Mouse (Mus musculus): ENCODE measurements around the gene Cux1.
"Not testable (repeated sequence)": the region's sequence is repeated elsewhere in the genome, so short reads cannot be mapped to it uniquely, and the experiment has no call there.

Gene Cux1

GRCm38 (mm10) chr5:136474086-136474485 lies 93.2 kb downstream of the Cux1 start:
- no peak for DNase-seq (ENCODE audit: extremely low read depth, low read depth)

DNA sequence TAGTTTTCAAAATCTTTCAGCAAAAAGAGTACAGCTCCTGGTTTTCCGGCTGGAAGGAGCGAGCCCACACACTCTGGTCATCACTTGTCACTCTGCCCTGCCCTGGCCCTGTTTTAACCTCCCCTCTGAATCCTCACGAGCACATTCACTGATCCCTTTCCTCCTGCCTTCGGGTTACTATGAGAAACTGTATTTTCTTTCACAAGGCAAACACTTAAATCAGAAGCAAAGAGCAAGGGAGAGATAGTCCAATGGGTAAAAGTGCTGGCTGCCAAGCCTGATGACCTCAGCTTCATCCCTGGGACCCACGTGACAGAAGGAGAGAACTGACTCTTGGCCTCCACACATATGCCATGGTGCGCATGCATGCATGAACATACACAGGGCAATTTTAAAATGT lies 94.0 kb downstream of the Cux1 start:
- DNase-seq (ENCODE audit: extremely low read depth, low read depth) = no peak

DNA sequence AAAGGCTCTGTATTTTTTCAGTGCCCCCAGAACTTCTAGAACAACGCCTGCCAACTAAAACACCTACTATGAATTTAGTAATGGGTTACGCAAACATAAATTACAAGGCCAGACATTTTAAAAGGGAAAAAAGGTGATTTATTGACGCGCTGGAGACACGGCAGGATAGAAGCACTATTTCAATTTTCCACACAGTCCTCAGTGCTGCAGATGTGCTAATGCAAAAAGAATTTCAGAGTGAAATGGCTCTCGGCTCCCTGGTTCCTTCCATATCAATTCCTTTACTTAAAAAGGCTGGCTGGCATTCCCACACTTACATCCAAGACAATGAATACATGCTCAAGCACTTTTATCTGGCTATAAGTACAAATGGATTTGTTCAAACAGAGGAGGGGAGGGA lies 94.4 kb downstream of the Cux1 start:
- no peak for DNase-seq (ENCODE audit: extremely low read depth, low read depth)

- not testable (repeated sequence) for DNase-seq (ENCODE audit: extremely low read depth, low read depth)
These were observed 96.1 kb downstream of the Cux1 start for GRCm38 (mm10) chr5:136470985-136471735.

GRCm38 (mm10) chr5:136469301-136469700 lies 98.0 kb downstream of the Cux1 start:
- no peak for DNase-seq (ENCODE audit: extremely low read depth, low read depth)

DNA sequence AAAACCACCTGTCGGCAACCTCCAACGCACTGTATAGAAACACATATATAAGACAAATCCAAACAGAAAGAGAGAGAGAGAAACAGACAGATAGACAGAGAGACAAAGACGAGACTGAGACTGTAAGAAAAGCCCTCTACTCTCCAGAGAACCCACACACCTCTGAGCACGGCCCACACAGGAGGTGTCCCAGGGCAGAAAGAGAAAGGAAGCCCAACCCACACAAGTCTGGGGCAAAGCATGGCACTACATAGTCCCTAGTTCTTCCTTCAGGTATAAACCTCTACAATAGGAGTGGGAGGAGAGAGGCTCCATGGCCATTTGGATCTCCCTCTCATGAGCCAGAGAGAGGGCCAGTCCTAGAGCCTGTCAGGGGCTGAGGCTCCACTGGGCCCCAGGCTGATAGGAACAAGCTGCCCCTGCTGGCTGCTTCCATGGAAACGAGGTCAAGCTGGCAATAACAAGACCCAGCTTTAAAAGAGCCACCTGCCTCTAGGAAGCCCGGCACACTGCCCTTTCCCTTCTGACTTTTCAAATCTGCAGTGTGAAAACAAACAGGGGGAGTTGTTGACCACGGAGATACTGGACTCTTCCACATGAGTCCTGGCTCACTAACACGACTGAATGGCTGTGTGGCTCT lies 99.8 kb downstream of the Cux1 start:
- DNase-seq (ENCODE audit: extremely low read depth, low read depth) = no peak

GRCm38 (mm10) chr5:136465770-136466406 lies 101.4 kb downstream of the Cux1 start:
- no peak for DNase-seq (ENCODE audit: extremely low read depth, low read depth)

DNA sequence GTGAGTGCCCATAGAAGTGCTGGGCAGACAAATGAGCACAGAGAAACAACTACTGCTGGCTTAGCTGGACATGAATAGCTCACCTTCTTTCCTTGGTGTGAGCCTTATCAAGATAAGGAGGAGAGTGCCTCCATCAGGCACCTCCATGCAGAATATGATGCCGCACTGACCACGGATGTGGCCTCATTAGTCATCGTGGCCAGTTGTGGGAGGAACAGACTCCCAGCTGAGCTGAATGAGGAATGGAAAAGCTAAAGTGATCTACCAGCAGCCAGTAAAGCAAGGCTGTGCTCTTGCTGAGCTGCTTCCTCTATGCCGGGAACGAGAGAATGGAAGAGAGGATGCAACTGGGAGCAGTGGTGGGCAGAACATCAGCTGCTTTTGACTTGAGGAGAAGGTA lies 101.9 kb downstream of the Cux1 start:
- no peak for DNase-seq (ENCODE audit: extremely low read depth, low read depth)

DNA sequence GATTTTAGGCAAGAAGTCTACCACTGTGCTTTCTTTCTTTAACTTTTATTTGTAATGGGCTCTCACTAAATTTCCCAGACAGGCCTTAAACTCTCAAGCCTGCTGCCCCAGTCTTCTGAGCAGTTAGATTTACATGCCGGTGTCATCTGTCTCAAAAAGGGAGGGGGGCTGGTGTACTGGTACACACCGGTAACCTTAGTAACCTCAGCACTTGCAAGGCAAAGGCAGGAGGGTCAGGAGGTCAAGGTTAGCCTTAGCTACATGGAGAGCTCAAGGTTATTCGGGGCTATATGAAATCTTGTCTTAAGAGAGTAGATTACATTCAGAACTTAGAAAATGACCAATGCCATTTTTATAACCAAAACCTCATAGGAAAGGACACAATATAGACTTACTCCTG lies 102.4 kb downstream of the Cux1 start:
- DNase-seq (ENCODE audit: extremely low read depth, low read depth) = no peak

GRCm38 (mm10) chr5:136464128-136464527 lies 103.2 kb downstream of the Cux1 start:
- no peak for DNase-seq (ENCODE audit: extremely low read depth, low read depth)

GRCm38 (mm10) chr5:136462613-136463012 lies 104.7 kb downstream of the Cux1 start:
- no peak for DNase-seq (ENCODE audit: extremely low read depth, low read depth)

- no peak for DNase-seq (ENCODE audit: extremely low read depth, low read depth)
These were observed 107.4 kb downstream of the Cux1 start for GRCm38 (mm10) chr5:136459901-136460300.

DNA sequence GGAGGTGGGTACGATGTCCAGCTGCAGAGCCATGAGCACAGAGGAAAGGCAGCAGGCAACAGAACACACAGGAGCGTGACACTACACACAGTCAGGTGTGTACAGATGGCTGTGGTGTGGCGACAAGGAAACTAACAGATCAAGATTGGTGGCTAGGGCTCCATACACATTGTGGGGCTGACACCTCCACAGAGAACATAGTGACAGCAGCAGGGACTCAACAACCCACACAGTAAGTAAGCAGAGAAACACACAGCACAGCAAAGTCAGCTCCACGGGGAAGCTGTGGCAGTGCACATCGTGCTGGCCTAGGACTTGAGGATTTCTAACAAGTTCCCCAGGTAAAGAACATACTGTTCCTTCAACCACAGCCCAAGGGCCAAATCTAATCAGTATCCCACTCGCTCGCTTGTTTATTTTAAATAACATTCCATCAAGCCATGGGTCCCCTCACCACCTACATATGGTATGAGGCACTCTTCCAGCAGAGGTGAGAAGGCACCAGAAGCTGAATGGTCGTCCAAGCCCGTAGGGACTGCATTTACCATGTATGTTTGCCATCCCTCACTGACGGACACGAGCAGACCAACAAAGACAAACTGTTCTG lies 108.3 kb downstream of the Cux1 start:
- no peak for DNase-seq (ENCODE audit: extremely low read depth, low read depth)

DNA sequence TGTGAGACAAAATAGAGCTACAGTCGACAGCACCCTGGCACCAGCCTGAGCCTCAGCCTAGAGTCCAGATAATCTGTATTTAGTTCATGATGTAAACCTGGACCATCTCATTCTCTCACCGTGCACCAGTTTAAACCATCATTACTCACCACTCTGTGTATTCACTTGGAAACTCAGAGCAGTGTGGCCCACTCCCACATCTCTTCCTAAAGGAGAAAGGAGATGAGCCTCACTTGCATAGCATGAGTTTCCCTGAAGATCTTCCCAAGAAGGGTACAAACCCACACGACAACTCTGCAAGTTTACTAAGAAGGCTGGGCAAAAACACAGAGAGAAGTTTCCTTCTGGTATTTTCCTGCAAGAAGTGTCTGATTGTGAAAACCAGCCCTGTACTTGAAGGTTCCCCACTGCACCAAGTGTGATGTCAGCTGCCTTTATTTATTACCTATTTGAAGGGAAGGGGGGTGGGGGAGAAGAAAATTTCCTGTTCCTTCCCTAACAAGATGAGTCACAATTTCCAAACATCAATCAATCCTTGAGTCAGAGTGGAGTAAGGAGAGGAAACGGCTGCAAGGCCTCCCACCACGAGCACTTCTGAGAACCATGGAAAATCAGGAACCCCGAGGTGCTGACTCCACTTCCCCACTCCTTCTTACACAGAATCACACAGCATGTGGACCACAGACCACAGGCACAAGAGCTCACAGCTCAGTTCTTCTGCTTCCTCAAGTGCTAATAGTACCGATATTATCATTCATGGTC lies 109.0 kb downstream of the Cux1 start:
- DNase-seq (ENCODE audit: extremely low read depth, low read depth) = no peak

- no peak for DNase-seq (ENCODE audit: extremely low read depth, low read depth)
These were observed 110.9 kb downstream of the Cux1 start for GRCm38 (mm10) chr5:136456395-136456794.

DNA sequence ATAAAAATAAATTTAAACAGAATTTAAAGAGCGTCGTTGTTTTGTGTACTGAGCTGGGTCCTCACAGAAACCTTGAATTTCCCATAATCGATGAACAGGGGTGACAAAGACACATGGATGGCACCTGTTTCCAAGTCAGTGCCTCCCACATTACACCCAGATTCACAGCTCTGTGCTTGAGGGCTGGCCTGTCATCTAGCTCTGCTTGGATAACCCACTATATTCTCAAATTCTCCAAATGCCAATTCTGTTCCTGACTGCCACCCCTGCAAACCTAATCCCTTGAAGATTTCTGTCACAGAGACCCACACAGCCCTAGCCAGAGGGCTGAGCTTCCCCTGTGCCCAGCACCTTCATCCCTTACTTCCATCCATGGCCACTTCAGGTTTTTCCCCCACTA lies 114.6 kb downstream of the Cux1 start:
- no peak for DNase-seq (ENCODE audit: extremely low read depth, low read depth)

- DNase-seq (ENCODE audit: extremely low read depth, low read depth) = no peak
These were observed 117.5 kb downstream of the Cux1 start for GRCm38 (mm10) chr5:136449801-136450200.

DNA sequence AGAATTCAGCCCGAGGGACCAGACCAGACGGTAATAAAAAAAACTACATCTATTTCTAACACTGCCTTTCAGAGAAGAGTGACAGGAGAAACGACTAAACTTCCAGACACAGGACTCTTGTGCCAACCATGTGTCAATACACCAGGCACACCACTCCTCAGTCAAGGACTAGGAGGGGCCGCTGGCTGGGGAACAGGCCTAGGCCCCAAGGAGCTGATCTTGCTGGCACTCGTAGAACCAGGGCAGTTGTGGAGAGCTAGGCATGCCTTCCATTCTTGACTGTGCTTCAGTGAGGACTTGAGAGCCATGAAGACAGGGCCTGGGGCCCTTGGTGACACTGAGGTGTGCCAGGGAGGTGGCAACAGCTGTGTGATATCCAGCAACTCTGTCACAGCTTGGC lies 121.3 kb downstream of the Cux1 start:
- no peak for DNase-seq (ENCODE audit: extremely low read depth, low read depth)

DNA sequence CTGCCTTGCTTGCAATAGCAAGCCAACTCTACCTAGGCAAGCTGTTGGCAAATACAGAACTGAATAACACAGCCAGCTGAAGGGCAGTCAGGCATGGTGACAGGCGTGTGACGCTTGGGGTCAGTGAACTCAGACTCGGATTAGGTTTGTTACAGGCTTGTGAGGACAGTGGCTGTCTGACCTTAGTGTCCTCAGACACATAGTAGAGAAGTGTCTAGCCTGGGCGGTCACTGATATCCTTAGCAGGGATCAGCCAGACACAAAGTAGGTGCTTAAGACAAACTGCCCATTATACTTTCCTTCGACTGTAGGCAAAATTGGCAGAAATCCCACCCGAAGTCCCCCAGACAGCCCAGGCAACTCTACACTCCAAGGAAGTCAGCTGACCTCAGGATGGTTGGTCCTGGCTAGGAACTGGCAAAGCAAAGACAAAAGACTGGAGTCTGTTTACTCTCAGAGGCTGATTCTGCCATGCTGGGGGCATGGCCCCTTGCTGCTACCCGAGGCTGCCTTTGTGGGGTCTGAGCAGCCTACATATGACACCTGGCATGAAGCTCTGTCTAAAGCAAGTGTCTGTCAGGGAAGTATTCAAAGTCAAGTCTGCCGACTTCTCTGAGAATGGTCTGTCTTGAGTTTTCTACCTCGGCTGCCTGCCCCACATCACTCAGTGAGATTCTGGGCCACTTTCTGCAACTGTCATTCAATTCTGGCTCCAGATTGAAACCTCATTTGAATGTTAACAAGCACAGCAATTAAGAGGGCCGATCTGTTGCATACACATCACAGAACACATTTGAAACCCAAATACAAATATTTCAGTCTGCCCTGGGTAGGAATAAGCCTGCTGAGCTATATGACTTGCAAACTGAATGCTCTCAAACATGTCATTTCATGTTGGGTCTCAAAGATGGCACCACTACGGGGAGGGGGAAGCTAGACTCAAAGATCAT lies 124.8 kb downstream of the Cux1 start:
- DNase-seq (ENCODE audit: extremely low read depth, low read depth) = no peak

- no peak for DNase-seq (ENCODE audit: extremely low read depth, low read depth)
These were observed 137.6 kb downstream of the Cux1 start for GRCm38 (mm10) chr5:136429647-136430046.

All from MEL-GATA-1-ER (cell line).